Mouse (Mus musculus) layer of hippocampus, adult 6 months (tissue): ENCODE results near the gene Tmem216. TPM values are rescaled to one million over a fixed set of nuclear protein-coding genes. Genes with fewer than 3 reads are reported as not detected.

Experiments
- long read RNA-seq, 2 experiments: library from polyadenylated mRNA; unstranded; transcript quantifications; one replicate each; pipeline ENCODE4 v2.0.0; 2019 to 2020
- polyA plus RNA-seq: library from polyadenylated mRNA; unstranded; fragments of <200 nt; fragmentation: Nextera tagmentation; gene quantifications from 2 replicates; pipeline ENCODE4 v1.2.3, GENCODE M21; 2021

Tmem216 gene
- polyA plus RNA-seq: 16.1 and 17.2 TPM in 2 replicates
- long read RNA-seq, experiment 1, transcript Tmem216-202 (5 exons, 999 nt): major isoform, 7 of 23 reads
- long read RNA-seq, experiment 1, partial matches to known transcripts: 8 of 23 reads
- long read RNA-seq, experiment 1, other reads (novel, unspliced or antisense): 2 of 23 reads
- long read RNA-seq, experiment 2, transcript Tmem216-202 (5 exons, 999 nt): major isoform, 5 of 17 reads
- long read RNA-seq, experiment 2, partial matches to known transcripts: 1 of 17 reads
- long read RNA-seq, experiment 2, other reads (novel, unspliced or antisense): 5 of 17 reads

GRCm38 (mm10) chr19:10555624-10556510 lies at the start of gene Tmem216:
Gene Tmem216, minus strand, starts transcription at chr19:10556238.

GRCm38 (mm10) chr19:10605293-10605900 lies 49.4 kb upstream of the Tmem216 start, which contains the start of the genes Ddb1 and Tkfc:
Gene Ddb1, plus strand, starts transcription at chr19:10605327.
Gene Tkfc, minus strand, starts transcription at chr19:10605654.

GRCm38 (mm10) chr19:10576690-10577561 lies 20.9 kb upstream of the Tmem216 start, which contains the start of the genes Cyb561a3 and Tmem138:
Gene Cyb561a3, plus strand, starts transcription at chr19:10577172.
Gene Tmem138, minus strand, starts transcription at chr19:10577362.

GRCm38 (mm10) chr19:10525910-10526309 lies 30.1 kb downstream of the Tmem216 start, which contains the start of gene Sdhaf2:
Gene Sdhaf2, minus strand, starts transcription at chr19:10526142.

GRCm38 (mm10) chr19:10525106-10525901 lies 30.7 kb downstream of the Tmem216 start, which contains the start of gene Cpsf7:
Gene Cpsf7, plus strand, starts transcription at chr19:10525266.

Other genes with a start within 250 kb of the Tmem216 start
- gene Syt7, start 167.1 kb downstream of the Tmem216 start, polyA plus RNA-seq: 7.3 and 8.5 TPM in 2 replicates
- gene Lrrc10b, start 98.8 kb downstream of the Tmem216 start, polyA plus RNA-seq: 5.6 and 6.1 TPM in 2 replicates
- gene Ppp1r32, start 73.3 kb downstream of the Tmem216 start, polyA plus RNA-seq: 3.2 and 4.0 TPM in 2 replicates
- gene Cpsf7, start 31.0 kb downstream of the Tmem216 start, polyA plus RNA-seq: 8.6 and 8.8 TPM in 2 replicates
- 66.4 and 68.1 TPM in 2 replicates for gene Sdhaf2, start 30.1 kb downstream of the Tmem216 start, polyA plus RNA-seq
- 26.1 and 26.4 TPM in 2 replicates for gene Cyb561a3, start 20.9 kb upstream of the Tmem216 start, polyA plus RNA-seq
- gene Tmem138, start 21.1 kb upstream of the Tmem216 start, polyA plus RNA-seq: 14.6 and 16.6 TPM in 2 replicates
- 60.8 and 69.5 TPM in 2 replicates for gene Ddb1, start 49.1 kb upstream of the Tmem216 start, polyA plus RNA-seq
- 2.3 and 2.7 TPM in 2 replicates for gene Tkfc, start 49.4 kb upstream of the Tmem216 start, polyA plus RNA-seq
- gene Vwce, start 78.0 kb upstream of the Tmem216 start, polyA plus RNA-seq: 0.13 and 0.14 TPM in 2 replicates
- gene Pga5, start 121.8 kb upstream of the Tmem216 start, polyA plus RNA-seq: not detected in 2 replicates
- gene Vps37c, start 132.5 kb upstream of the Tmem216 start, polyA plus RNA-seq: 24.5 and 24.7 TPM in 2 replicates
- gene Cd5, start 182.8 kb upstream of the Tmem216 start, polyA plus RNA-seq: 0.13 TPM in 1 of 2 replicates, not detected in the other